21 mouse cellular contexts compared by ENCODE assay signal in the genomic region with DNA sequence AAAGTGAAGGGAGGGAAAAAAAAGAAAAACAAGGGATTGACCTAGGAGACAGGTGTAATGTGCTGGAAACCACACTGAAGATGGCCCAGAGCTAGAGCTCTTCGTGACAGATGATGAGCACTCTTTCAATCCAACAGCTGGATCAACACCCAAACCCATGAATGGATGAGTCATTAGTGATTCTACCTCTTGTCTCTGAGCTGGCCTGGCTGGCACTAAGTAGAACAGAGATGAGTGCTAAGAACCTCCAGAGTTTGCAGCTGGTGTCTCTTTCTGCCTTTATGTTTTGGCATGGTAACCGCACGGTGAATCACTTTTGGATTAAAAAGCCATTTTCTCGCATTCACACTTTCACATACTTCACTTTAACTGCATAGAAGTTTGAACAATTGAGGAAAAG. TPM values are rescaled to one million over a fixed set of nuclear protein-coding genes. Genes with fewer than 3 reads are reported as not detected.
"Had no signal": no experiment of that assay in that cellular context is flagged by ENCODE, and none has a peak within 500 bp of the region (broad histone marks: within the 10 kb centered on the region; RNA-seq: fewer than 3 reads in every experiment).

No protein-coding gene starts in this region.

- H3K27me3 ChIP-seq: kidney, embryonic 15.5 days; limb, embryonic 13.5 days; liver, embryonic 12.5 days; liver, embryonic 15.5 days; neural tube, embryonic 12.5 days; neural tube, embryonic 15.5 days; stomach, embryonic 15.5 days had no signal

- H3K27ac ChIP-seq: kidney, embryonic 15.5 days; limb, embryonic 10.5 days; limb, embryonic 13.5 days; liver, embryonic 12.5 days; liver, embryonic 15.5 days; neural tube, embryonic 12.5 days; neural tube, embryonic 15.5 days; stomach, embryonic 15.5 days had no signal

- H3K4me3 ChIP-seq: kidney, embryonic 15.5 days; limb, embryonic 10.5 days; limb, embryonic 13.5 days; liver, embryonic 12.5 days; liver, embryonic 15.5 days; neural tube, embryonic 12.5 days; neural tube, embryonic 15.5 days; stomach, embryonic 15.5 days had no signal

- H3K36me3 ChIP-seq: kidney, embryonic 15.5 days; limb, embryonic 10.5 days; limb, embryonic 13.5 days; liver, embryonic 12.5 days; liver, embryonic 15.5 days; neural tube, embryonic 12.5 days; neural tube, embryonic 15.5 days; stomach, embryonic 15.5 days had no signal

- DNase-seq: kidney, adult 11 months; kidney, adult 8-10 months; kidney, postnatal 10 days; kidney, postnatal 36 days; liver; lung, adult 2 months; lung, postnatal 14 days; lung, postnatal 4 days; midbrain, embryonic 14.5 days; spleen, adult 18-20 months; thymus, postnatal 25 days had no signal

RNA-seq across cellular contexts. Expression of gene Pde1a, which starts 57.6 kb away (rescaled TPM):
- total RNA-seq: megakaryocyte progenitor cell, adult 5-6 weeks; megakaryocyte-erythroid progenitor cell, adult 5-6 weeks had no signal
